Mouse (Mus musculus) liver, postnatal 0 days (tissue): ENCODE measurements around the gene 1110004F10Rik. TPM values are rescaled to one million over a fixed set of nuclear protein-coding genes. Genes with fewer than 3 reads are reported as not detected.

ENCODE experiments used
- ATAC-seq: fragments of 200-750 bp; cut with Nextera tagmentation; 2 replicates; pipeline ENCODE4 v1.8.0; 2017; ENCODE audit warnings: mild to moderate bottlenecking, moderate library complexity
- DNase-seq: peaks from one replicate; pipeline ENCODE4 v3.0.0-alpha.2; 2016
- H3K27ac ChIP-seq: fragments of 300-500 bp; sonication (generic); 2 replicates; pipeline ENCODE4 v1.5.1; 2014; ENCODE audit warnings: antibody characterized with exemption, moderate library complexity, mild to moderate bottlenecking, low read depth
- H3K27me3 ChIP-seq: fragments of 300-500 bp; sonication (generic); 2 replicates; pipeline ENCODE4 v1.6.1; 2014; ENCODE audit warnings: low read length, control low read depth, mixed read lengths; ENCODE audit not compliant: insufficient read depth
- H3K36me3 ChIP-seq: fragments of 300-500 bp; sonication (generic); replicated peaks from 2 replicates; pipeline ENCODE4 v1.6.1; 2014; ENCODE audit warnings: mild to moderate bottlenecking, control low read depth, low read length, moderate library complexity, mixed read lengths; ENCODE audit not compliant: insufficient read depth
- H3K4me1 ChIP-seq: fragments of 300-500 bp; sonication (generic); 2 replicates; pipeline ENCODE4 v1.6.1; 2014; ENCODE audit warnings: antibody characterized with exemption, mild to moderate bottlenecking, control low read depth; ENCODE audit not compliant: insufficient read depth
- H3K4me2 ChIP-seq: fragments of 300-500 bp; sonication (generic); 2 replicates; pipeline ENCODE4 v1.6.1; 2014; ENCODE audit warnings: low read depth, mild to moderate bottlenecking, low read length, moderate library complexity, mixed read lengths
- H3K4me3 ChIP-seq: fragments of 300-500 bp; sonication (generic); 2 replicates; pipeline ENCODE4 v1.5.1; 2014; ENCODE audit warnings: low read depth, low read length
- H3K9ac ChIP-seq: fragments of 300-500 bp; sonication (generic); replicated peaks from 2 replicates; pipeline ENCODE4 v1.6.1; 2014; ENCODE audit warnings: mild to moderate bottlenecking, moderate library complexity
- H3K9me3 ChIP-seq: fragments of 300-500 bp; sonication (generic); 2 replicates; pipeline ENCODE4 v1.6.1; 2016; ENCODE audit warnings: mild to moderate bottlenecking, control low read depth, low read length, mixed read lengths
- CTCF ChIP-seq: sonication (generic); IDR thresholded peaks from 2 replicates; pipeline ENCODE4 v1.5.1; 2016; ENCODE audit warnings: antibody characterized with exemption, low read depth
- EP300 ChIP-seq: IDR thresholded peaks from 2 replicates; pipeline ENCODE4 v1.6.1; 2016; ENCODE audit warnings: antibody characterized with exemption, low read depth, mild to moderate bottlenecking
- WGBS: fragments of 180-500 bp; shearing (Covaris S2); extraction: QIAGEN DNeasy Blood & Tissue Kit; methylation state at CpG from one replicate; pipeline ENCODE4 v1.1.7; 2014; ENCODE audit not compliant: insufficient replicate concordance; 5-methylcytosine and 5-hydroxymethylcytosine counted together
- polyA plus RNA-seq: library from polyadenylated mRNA; unstranded; fragments of >200 nt; fragmentation: Nextera tagmentation; extraction: Ambion mirVana; gene quantifications from 2 replicates; pipeline ENCODE4 v1.2.1, GENCODE M21; 2015

1110004F10Rik gene
- polyA plus RNA-seq, 1 experiment from 2014 or later: 93.1 TPM

- Histone ChIP-seq H3K4me3 (peak overlapping the region; percentile 93), H3K27me3 (no peaks in the 10 kb centered on the region), H3K27ac (peak overlapping the region; percentile 90), H3K9ac (peak overlapping the region; percentile 97), H3K9me3 (no peaks in the 10 kb centered on the region), H3K36me3 (no peaks in the 10 kb centered on the region), H3K4me1 (peaks cover 8% of the 10 kb centered on the region), H3K4me2 (peak overlapping the region; percentile 81)
- peak; percentile 100 for ATAC-seq
- WGBS: under 1% methylated on average over 38 of the region's 38 CpGs
- peak; percentile 94 for DNase-seq
- TF ChIP-seq EP300: no peak
- TF ChIP-seq CTCF: peak; percentile 58
Measured at GRCm38 (mm10) chr7:116092710-116093465, 53.7 kb downstream of the 1110004F10Rik start.

- TF ChIP-seq EP300 (no peak), CTCF (0 out of 2 replicates have a peak, but pooled peaks have one; percentile 8)
- peak overlapping the region; percentile 93 for H3K4me3 ChIP-seq
- no peaks in the 10 kb centered on the region for H3K27me3 ChIP-seq
- no peaks in the 10 kb centered on the region for H3K9me3 ChIP-seq
- no peak for DNase-seq
- no peaks in the 10 kb centered on the region for H3K36me3 ChIP-seq
- under 1% methylated on average over 19 of the region's 19 CpGs for WGBS
- H3K27ac ChIP-seq: peak overlapping the region; percentile 90
- peaks cover 8% of the 10 kb centered on the region for H3K4me1 ChIP-seq
- H3K4me2 ChIP-seq: peak overlapping the region; percentile 81
- peak overlapping the region; percentile 97 for H3K9ac ChIP-seq
- ATAC-seq: peak; percentile 73
Measured at GRCm38 (mm10) chr7:116093466-116093850, 54.3 kb downstream of the 1110004F10Rik start.

DNA sequence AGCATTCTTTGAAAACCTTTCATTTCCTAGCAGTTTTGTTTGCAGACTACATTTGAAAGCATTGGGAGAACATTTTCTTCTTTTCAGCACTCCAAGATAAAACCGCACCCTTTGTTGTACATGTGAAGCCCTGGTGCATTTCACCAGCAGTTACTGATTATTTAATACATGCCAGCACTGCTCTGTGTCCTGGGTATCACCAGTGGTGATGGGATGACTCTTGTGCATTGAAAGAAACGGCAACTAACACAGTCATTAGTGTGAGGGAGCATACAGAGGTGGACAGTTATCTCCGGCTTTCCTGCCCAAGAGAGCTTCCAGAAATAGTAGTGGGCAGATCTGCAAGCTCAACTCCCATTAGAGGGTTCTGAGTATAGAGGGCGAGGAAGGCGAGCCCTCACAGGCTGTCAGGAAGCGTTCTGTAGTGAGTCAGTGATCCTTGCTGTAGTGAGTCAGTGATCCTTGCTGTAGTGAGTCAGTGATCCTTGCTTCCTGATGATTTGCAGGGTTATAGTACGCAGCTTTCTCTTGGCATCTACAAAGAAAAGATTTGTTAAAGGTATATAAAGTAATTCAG lies 60.8 kb downstream of the 1110004F10Rik start:
- no peak overlapping the region for H3K27ac ChIP-seq
- peaks cover 24% of the 10 kb centered on the region for H3K36me3 ChIP-seq
- H3K4me1 ChIP-seq: no peaks in the 10 kb centered on the region; the same call in 1 of the 2 replicates
- no peak overlapping the region for H3K9ac ChIP-seq
- H3K4me2 ChIP-seq: no peak overlapping the region
- H3K27me3 ChIP-seq: no peaks in the 10 kb centered on the region
- ATAC-seq (peak; percentile 63), DNase-seq (no peak)
- WGBS: 78% methylated on average over 7 of the region's 7 CpGs
- TF ChIP-seq EP300 (no peak), CTCF (no peak)
- H3K9me3 ChIP-seq: no peaks in the 10 kb centered on the region
- no peak overlapping the region for H3K4me3 ChIP-seq

DNA sequence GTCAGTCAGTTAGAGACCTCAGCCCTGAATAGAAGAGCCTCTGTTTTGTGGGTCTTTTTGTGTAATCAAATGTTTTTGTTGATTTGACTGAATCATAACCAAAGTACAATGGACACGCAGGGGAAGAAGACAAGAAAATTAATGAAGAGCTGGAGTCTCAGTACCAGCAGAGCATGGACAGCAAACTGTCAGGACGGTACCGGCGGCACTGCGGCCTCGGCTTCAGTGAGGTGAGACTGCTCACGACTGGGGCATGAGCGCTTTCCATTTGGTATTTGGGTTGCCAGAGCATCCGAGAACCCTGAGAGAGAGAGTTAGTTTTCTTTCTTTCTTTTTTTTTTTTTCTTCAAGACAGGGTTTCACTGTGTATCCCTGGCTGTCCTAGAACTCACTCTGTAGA lies 63.9 kb downstream of the 1110004F10Rik start:
- TF ChIP-seq CTCF (no peak), EP300 (no peak)
- Histone ChIP-seq H3K36me3 (peaks cover 36% of the 10 kb centered on the region), H3K9me3 (no peaks in the 10 kb centered on the region), H3K27me3 (no peaks in the 10 kb centered on the region), H3K27ac (no peak overlapping the region), H3K9ac (no peak overlapping the region), H3K4me1 (no peaks in the 10 kb centered on the region), H3K4me3 (no peak overlapping the region), H3K4me2 (no peak overlapping the region)
- WGBS: 88% methylated on average over 9 of the region's 9 CpGs
- DNase-seq (no peak), ATAC-seq (no peak)

DNA sequence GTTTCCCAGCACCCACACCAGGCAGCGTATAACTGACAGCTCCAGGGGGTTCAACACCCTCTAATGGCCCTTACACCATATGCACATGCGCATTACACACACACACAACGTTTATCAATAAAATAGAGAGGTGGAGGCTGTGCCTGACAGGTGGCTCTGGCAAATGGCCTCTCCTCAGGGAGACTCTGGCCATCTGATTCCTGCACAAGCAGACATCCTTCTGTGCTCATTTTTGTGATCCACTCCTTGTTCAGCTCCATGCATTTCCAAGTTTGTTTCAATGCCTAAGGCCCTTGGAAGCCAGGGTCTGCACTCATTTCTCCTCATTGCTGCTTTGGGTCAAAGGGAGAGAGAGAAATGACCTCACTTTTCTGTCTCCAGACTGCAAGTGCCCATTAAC lies 71.5 kb downstream of the 1110004F10Rik start:
- H3K4me2 ChIP-seq: no peak overlapping the region
- 68% methylated on average over 3 of the region's 3 CpGs for WGBS
- H3K4me1 ChIP-seq: no peaks in the 10 kb centered on the region
- TF ChIP-seq CTCF (no peak), EP300 (no peak)
- no peak for ATAC-seq
- no peak for DNase-seq
- H3K9me3 ChIP-seq: no peaks in the 10 kb centered on the region
- H3K27ac ChIP-seq: no peak overlapping the region
- H3K9ac ChIP-seq: no peak overlapping the region
- no peaks in the 10 kb centered on the region for H3K27me3 ChIP-seq
- no peak overlapping the region for H3K4me3 ChIP-seq
- H3K36me3 ChIP-seq: peaks cover 6% of the 10 kb centered on the region

DNA sequence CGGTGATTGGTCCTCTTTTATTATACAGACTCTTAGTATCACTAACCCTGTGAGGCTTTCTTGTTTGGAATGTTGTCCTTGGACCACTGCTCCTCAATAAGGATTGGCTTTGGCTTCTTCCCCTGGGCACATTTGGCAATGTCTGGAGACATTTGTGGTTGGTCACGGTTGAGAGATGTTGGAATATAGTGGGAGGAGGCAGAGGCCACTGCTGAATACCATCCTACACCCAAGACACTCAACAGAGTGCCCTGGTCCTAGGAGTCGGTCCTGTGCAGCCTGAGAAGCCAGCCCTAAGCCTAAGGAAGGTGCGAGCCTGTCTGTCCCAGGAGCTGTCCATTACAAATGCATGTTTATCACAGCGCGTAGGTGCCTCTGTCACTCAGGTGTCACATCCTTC lies 72.3 kb downstream of the 1110004F10Rik start:
- no peak for DNase-seq
- Histone ChIP-seq H3K9ac (no peak overlapping the region), H3K4me1 (no peaks in the 10 kb centered on the region), H3K36me3 (no peaks in the 10 kb centered on the region), H3K4me3 (no peak overlapping the region), H3K9me3 (no peaks in the 10 kb centered on the region), H3K27me3 (no peaks in the 10 kb centered on the region), H3K4me2 (no peak overlapping the region), H3K27ac (no peak overlapping the region)
- TF ChIP-seq CTCF: no peak
- TF ChIP-seq EP300: no peak
- no peak for ATAC-seq
- WGBS: 79% methylated on average over 6 of the region's 6 CpGs
